Mouse (Mus musculus) frontal cortex, postnatal 14 days (tissue): ENCODE measurements around the gene Fer.
A peak's percentile ranks its signal among the peaks of the same experiment; 100 is the strongest.

Experiments
- DNase-seq, 2 experiments: peaks; one replicate each; pipeline ENCODE4 v3.0.0; 2022; ENCODE audit warnings: low spot score in 2 of 2

Gene Fer

GRCm38 (mm10) chr17:63864171-63864571 lies 1.3 kb downstream of the Fer start:
- DNase-seq: peak in 1 of 2 experiments; percentile 19

GRCm38 (mm10) chr17:63871773-63872172 lies 8.9 kb downstream of the Fer start:
- no peak for DNase-seq

- DNase-seq: no peak
Observed at GRCm38 (mm10) chr17:63878889-63879288, 16.0 kb downstream of the Fer start.

DNA sequence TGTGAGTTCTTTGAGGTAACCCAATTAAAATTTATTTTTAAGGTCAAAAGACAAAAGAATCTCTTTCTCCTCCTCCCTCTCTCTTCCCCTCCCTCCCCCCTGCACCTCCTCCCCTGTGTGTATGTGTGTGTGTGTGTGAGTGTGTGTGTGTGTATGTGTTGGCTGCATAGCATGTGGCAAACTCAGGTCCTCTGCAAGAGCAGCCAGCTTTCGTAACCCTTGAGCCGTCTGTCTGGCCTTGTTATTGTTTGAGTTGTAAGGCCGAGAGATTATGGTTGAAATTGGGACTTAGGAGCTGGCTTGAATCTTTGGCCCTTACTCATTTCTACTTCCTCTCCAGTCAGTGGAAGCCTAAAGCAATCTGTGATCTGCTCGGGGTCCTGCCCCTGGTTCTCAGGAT lies 17.1 kb downstream of the Fer start:
- DNase-seq: no peak

DNA sequence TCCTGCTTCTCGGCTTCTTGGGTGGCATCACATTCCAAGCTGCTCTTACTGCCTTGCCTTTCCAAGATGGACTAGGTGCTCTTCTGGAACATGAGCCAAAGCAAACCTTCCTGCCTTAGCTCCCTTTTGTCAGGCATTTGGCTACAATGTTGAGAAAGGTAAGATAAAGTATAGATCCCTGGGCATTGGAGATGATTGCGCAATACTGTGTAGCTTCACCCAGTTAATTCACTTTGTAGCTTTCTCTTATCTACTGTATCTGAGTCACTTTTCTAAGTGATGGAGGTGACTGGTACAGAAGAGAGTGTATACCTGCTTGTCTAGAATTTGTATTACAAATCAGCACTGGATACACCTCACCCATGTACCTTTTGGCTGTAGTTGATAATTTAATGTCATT lies 24.1 kb downstream of the Fer start:
- no peak for DNase-seq

DNA sequence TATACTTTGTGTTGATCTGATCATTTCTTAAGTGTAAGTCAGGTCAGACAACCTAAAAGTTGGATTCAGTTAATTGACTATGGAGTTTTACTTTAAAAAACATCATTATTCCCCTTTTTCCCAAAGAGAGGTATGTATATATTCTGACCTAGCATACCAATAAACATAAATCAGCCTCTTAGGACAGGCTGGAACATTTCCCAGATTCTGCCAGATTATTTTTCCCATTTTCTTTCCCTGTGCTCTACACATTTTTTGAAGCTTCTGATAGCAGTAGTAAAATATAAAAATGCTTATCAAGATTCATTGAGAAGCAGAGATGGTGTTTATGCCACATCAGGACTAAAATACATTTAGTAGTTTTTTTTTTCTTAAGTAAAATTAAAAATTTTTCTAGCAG lies 27.7 kb downstream of the Fer start:
- DNase-seq: no peak

GRCm38 (mm10) chr17:63895829-63896228 lies 33.0 kb downstream of the Fer start:
- no peak for DNase-seq

GRCm38 (mm10) chr17:63897050-63897449 lies 34.2 kb downstream of the Fer start:
- DNase-seq: no peak

DNA sequence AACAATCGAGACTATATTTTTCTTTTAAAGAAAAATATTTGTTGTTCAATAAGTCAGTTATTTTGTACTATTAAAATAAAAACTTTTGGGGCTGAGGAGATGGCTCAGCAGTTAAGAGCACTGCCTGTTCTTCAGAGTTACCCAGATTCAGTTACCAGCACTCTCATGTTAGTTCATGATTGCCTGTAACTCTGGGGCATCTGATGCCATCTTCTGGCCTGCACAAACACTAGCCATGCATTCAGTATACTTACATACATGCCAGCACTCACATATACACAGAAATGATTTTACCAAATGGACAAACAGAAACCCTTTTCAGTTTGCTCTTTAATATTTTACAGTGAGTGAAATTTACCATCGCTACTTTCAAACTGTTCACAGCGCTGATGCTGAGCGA lies 46.4 kb downstream of the Fer start:
- DNase-seq: no peak

DNA sequence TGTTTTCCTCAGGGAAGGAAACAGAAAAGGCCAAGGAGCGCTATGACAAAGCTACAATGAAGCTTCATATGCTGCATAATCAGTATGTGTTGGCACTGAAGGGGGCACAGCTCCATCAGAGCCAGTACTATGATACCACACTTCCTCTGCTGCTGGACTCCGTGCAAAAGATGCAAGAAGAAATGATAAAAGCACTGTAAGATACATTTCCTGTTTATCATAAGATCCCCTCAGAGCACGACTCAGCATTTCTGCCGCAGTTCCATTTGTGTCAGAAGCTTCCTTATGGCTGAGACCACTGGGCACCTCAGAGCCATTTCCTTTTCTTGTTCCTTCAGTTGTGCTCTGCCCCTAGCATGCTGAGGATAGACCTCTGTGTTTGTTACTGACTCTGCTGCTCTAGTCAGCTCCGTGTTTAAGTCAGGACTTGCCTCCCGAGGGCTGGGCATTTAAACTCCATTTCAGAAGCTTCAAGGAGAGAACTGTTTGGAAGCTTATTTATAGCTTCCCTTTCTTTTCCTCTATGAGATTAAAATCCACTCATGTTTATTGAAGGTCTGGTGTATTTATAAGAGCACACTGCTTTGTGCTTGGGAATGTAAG lies 58.8 kb downstream of the Fer start:
- DNase-seq: no peak

- no peak for DNase-seq
Observed at GRCm38 (mm10) chr17:63925581-63925980, 62.7 kb downstream of the Fer start.

DNA sequence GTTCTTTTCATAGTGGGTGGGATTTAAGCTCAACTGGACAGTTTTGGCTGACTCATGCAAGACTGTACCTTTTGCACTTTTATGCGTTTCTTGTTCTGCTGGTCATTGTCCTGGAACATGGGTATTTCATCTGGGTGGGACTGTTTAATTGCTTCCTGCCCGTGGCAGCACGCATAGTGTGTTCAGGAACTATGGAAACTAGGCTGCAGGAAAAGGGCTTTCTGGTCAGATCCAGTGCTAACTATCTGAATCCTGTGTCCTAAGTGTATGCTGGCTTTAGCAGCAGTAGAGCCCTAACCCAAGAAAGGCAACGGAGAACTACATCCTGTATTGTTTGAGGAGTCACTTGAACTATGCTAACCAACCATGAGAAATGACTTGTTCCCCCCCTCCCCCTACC lies 67.8 kb downstream of the Fer start:
- no peak for DNase-seq

DNA sequence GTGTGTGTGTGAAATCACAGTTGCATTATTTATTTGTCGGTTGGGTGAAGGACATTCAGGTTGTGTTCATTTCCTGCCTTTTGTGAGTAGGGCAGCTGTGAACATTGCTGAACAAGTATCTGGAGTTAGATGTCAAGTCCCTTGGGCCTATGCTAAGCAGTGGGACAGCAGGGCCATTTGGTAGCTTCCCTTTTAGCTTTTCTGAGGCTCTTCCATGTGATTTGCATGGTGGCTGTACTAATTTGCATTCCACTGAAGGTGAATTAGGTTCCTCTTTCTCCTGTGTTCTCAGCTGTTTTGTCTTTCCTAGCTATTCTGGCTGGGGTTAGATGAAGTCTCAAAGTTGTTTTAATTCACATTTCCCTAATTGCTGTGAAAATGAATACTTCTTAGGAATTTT lies 68.7 kb downstream of the Fer start:
- DNase-seq: no peak

- no peak for DNase-seq
Observed at GRCm38 (mm10) chr17:63935408-63935807, 72.5 kb downstream of the Fer start.

DNA sequence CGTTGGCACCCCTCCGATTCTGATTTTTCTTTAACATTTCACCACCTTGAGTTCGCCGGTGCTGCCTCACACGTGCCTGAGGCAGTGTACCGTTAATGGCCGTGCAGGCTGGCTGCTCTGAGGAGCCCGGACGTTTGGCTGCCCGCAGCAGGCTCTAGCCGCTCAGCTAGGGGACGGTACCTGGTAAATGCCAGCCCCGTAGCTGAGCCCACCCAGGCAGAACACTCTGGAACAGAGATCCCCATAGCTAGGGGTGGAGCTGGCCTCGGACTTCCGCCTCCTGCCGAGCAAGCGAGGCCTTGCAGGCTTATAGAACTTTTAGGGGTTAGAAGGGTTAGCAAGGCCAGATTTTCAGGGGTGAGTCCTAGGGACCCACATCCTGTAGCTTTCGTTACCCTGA lies 75.0 kb downstream of the Fer start:
- no peak for DNase-seq

DNA sequence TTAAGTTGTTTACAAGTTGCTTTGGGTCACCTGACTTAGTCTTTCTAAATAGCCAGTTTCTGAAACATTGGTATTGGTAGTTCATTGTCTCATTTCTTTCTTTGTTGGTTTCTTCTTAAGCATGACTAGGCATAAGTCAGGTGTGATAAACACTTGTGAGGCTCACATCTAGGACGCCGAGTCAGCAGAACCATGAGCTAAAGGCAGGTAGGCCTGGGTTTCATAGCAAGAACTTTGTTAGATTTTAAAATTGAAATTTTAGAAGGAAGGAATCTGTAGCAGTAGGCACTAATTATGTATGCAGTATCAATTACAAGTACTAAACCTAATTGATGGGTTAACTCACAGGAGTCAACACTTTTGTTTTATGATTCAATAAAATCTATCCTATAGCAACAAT lies 83.9 kb downstream of the Fer start:
- no peak for DNase-seq

GRCm38 (mm10) chr17:63948811-63949210 lies 85.9 kb downstream of the Fer start:
- DNase-seq: no peak

DNA sequence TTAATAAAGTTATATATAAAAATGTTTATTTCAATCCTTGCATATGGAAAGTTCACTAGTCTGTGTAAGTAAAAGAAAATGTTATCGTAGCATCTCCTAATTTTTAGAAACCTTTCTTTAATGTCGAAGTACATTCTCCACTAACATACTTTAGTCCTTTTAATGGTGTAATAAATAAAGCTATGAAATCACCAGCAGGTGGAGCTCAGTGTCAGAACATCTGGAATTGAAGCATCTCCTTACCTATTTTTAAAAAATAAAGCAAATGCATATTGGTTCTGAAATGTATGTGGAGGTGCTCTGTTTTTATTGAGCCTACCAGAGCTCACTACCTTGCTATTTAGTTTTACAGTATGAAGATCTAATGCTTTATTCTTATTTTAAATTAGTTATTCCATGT lies 88.6 kb downstream of the Fer start:
- DNase-seq: no peak

DNA sequence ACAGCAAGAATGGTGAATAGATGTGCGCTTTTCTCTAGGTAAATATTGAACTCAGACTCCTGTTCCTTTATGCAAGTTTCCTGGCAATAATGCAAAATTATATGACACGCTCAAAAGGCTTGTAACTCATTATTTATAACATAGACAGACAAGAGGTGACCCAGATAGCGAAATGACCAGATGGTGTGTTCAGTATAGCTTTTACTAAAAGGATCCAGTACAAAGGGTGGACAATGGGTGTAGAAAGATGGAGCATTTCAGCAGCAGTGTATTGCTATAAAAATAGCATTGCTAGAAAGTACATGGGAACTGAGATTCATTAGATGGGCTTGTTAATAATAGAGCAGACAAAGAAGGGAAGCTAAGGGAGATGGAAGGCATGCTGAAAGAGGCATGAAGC lies 104.2 kb downstream of the Fer start:
- no peak for DNase-seq

DNA sequence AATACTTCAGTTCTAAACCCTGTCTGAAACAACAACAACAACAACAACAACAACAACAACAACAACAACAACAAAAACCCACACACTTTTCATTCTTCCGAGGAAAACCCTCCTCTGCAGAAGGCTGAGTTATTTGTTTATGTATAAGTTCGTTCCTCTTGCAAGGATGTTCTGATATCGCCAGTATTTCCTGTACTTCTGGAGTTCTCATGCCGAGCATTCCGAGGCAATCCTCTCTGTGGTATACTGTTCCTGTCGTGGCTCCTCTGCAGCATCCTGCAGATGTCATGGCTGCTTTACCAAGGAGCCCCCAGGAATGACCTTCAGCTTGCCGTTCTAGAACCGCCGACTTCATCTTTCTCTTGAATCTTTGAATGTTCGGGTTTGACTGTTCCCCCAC lies 106.6 kb downstream of the Fer start:
- no peak for DNase-seq

DNA sequence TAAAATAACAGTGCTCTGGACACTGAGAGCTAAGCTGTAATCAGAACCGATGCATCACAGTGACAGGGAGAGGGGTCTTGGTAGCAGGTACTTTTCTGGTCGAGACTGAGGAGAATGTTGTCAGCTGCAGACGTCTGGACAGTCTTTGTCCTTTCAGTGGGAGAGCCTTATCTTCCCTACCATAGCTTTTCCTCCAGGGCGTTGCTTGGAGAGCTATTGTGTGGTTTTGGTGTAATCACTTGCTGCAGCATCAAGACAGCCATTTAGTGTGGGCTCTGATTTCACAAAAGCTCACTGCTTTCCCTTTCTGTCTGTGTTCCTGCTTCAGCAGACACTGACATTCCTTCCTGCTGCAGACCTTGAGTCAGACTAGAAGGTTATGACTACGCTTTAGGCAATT lies 107.4 kb downstream of the Fer start:
- DNase-seq: no peak

GRCm38 (mm10) chr17:63970939-63971338 lies 108.1 kb downstream of the Fer start:
- DNase-seq: no peak

DNA sequence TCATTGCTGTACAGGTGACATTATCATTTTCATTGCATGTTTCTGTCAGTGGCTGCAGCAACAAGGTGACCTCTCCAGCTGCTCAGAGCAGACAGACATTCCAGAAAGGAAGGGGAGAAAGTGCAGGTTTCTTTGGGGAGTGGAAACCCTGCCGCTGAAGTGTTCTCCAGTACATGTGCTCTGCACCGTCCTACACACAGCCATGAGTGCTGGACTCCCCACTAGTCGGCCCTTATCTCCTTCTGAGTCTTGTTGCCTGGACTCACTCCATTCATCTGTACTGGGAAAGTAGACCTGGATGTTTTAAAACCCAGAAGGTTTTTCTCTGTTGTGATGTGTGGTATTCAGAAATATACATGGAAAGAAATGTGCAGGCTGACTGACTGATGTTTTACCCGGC lies 109.3 kb downstream of the Fer start:
- DNase-seq: no peak

DNA sequence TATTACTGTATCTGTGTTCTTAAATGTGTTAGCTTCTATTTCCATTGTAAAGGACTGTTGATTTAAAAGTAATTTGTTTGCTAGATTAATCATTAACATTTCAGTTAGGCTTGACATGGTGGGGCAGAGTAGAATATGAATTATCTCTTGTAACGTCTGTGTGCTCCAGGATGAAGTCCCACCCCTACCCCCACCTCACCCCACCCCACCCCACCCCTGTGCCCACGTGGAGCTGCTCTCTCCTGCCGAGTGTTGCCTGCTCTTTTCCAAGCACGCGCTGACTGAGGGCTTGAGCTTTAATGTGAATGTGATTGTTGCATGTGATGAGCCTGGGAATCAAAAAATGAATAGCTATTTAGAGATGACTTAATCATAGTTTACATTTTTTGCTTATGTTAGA lies 110.9 kb downstream of the Fer start:
- no peak for DNase-seq

GRCm38 (mm10) chr17:63974253-63974652 lies 111.4 kb downstream of the Fer start:
- no peak for DNase-seq
